Mouse (Mus musculus) E14TG2a.4 (cell line): ENCODE results near the gene Plk2.
"Not testable (repeated sequence)": the region's sequence is repeated elsewhere in the genome, so short reads cannot be mapped to it uniquely, and the experiment has no call there.

ENCODE experiments used
- H3K27me3 ChIP-seq: 2 replicates; pipeline ENCODE4 v1.6.1; 2014; ENCODE audit warnings: low read length, control low read depth; ENCODE audit not compliant: insufficient read depth
- H3K36me3 ChIP-seq: 2 replicates; pipeline ENCODE4 v1.6.1; 2014; ENCODE audit warnings: low read length, control low read depth; ENCODE audit not compliant: insufficient read depth
- H3K4me1 ChIP-seq: replicated peaks from 2 replicates; pipeline ENCODE4 v1.6.1; 2014; ENCODE audit warnings: low read depth, low read length, control low read depth
- H3K4me3 ChIP-seq: replicated peaks from 2 replicates; pipeline ENCODE4 v1.5.1; 2014; ENCODE audit warnings: mild to moderate bottlenecking, low read length
- H3K9me3 ChIP-seq: 2 replicates; pipeline ENCODE4 v1.6.1; 2014; ENCODE audit warnings: low read length, control low read depth
- CTCF ChIP-seq: conservative IDR thresholded peaks from 2 replicates; pipeline ENCODE4 v1.5.1; 2014; ENCODE audit warnings: low read length
- NANOG ChIP-seq: IDR thresholded peaks from 2 replicates; pipeline ENCODE4 v1.6.1; 2014; ENCODE audit warnings: borderline replicate concordance, low read length, mixed read lengths
- POU5F1 ChIP-seq: IDR thresholded peaks from 2 replicates; pipeline ENCODE4 v1.6.1; 2014; ENCODE audit warnings: low read length, borderline replicate concordance

The Plk2 gene

DNA sequence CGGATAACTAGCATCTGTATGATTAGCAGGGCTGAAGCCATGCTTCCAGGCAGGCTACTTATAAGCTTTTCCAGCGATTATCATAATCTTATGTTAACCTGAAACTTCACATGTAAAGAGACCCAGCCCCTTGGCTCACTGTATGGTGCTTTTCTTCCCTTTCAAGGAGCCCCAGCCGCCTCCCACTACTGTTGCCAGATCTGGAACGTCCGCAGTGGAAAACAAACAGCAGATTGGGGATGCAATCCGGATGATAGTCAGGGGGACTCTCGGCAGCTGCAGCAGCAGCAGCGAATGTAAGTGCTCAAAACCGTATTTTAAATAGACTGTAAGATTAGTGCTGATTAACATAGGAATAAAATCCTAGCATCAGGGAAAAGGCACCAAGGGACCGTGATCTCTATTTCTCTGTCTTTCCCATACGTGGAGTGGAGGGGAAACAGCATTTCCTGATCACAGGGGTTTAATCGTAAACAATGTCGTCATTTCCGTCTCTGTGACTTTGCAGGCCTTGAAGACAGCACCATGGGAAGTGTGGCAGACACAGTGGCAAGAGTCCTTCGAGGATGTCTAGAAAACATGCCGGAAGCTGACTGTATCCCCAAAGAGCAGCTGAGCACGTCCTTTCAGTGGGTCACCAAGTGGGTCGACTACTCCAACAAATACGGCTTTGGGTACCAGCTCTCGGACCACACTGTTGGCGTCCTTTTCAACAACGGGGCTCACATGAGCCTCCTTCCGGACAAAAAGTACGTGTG lies 3.8 kb downstream of the Plk2 start:
- H3K4me3 ChIP-seq = no peak overlapping the region
- peaks cover 39% of the 10 kb centered on the region for H3K36me3 ChIP-seq
- peaks cover 20% of the 10 kb centered on the region for H3K27me3 ChIP-seq
- H3K9me3 ChIP-seq = no peaks in the 10 kb centered on the region
- H3K4me1 ChIP-seq = peaks cover 9% of the 10 kb centered on the region
- no peak for TF ChIP-seq NANOG
- TF ChIP-seq CTCF = no peak
- no peak for TF ChIP-seq POU5F1

DNA sequence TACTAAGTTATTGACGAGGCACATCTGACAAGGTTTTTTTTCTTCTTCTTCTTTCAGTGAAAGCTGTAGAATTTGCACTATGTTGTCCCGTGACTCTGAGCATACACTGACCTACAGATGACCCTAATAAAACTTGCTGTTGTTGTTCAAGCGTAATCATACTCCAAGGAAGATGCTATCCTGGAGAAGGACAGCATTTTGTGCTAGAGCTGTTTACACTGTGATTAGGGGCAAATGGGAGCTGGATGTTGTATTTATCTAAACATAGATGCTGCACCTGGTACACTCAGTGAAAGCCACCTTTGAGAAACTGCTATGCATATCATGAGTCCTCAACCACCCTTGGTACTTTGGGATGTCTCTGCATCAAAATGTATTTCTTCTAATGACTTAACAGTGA lies 6.6 kb downstream of the Plk2 start:
- Histone ChIP-seq H3K4me3 (no peak overlapping the region), H3K4me1 (no peaks in the 10 kb centered on the region), H3K36me3 (peaks cover 39% of the 10 kb centered on the region), H3K9me3 (no peaks in the 10 kb centered on the region), H3K27me3 (peaks cover under 1% of the 10 kb centered on the region)
- TF ChIP-seq POU5F1 (no peak), NANOG (no peak), CTCF (no peak)

GRCm38 (mm10) chr13:110401877-110402276 lies 7.0 kb downstream of the Plk2 start:
- Histone ChIP-seq H3K36me3 (peaks cover 39% of the 10 kb centered on the region), H3K4me3 (no peak overlapping the region), H3K4me1 (no peaks in the 10 kb centered on the region), H3K9me3 (no peaks in the 10 kb centered on the region), H3K27me3 (no peaks in the 10 kb centered on the region)
- TF ChIP-seq CTCF = no peak
- no peak for TF ChIP-seq NANOG
- TF ChIP-seq POU5F1 = no peak

DNA sequence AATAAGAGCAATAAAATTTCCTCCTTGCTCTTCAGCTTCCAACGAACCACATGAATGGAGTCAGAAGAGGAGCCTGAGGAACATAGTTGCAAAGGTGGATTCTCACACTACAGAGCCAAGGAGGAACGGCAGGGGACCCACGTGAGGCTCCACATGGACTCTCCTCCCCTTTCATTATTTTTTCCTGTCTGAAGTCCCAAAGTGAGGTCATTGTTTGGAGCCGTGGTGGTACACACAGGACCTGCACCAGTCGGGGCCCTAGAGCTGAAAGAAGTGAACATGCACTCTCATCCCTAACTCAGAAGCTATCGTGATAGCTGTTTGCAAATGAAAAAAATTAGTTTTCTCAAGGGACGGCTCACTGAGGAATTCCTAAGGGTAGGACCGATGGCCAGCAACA lies 9.2 kb downstream of the Plk2 start:
- no peak for TF ChIP-seq NANOG
- TF ChIP-seq CTCF = no peak
- TF ChIP-seq POU5F1 = no peak
- Histone ChIP-seq H3K27me3 (no peaks in the 10 kb centered on the region), H3K4me3 (no peak overlapping the region), H3K4me1 (no peaks in the 10 kb centered on the region), H3K36me3 (peaks cover 22% of the 10 kb centered on the region), H3K9me3 (no peaks in the 10 kb centered on the region)

DNA sequence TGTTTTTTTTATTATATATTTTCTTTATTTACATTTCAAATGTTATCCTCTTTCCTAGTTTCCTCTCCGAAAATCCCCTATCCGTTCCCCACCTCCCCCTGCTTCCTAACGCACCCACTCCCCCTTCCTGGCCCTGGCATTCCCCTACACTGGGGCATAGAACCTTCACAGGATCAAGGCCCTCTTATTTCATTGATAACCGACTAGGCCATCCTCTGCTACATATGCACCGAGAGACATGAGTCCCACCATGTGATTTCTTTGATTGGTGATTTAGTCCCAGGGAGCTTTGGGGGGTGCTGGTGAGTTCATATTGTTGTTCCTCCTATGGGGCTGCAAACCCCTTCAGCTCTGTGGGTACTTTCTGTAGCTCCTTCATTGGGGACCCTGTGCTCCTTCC lies 9.8 kb downstream of the Plk2 start:
- H3K9me3 ChIP-seq, H3K4me3 ChIP-seq, H3K27me3 ChIP-seq, H3K4me1 ChIP-seq: not testable (repeated sequence)
- H3K36me3 ChIP-seq = peaks cover 15% of the 10 kb centered on the region

- H3K36me3 ChIP-seq = peaks cover under 1% of the 10 kb centered on the region; the same call in 1 of the 2 replicates
- H3K4me1 ChIP-seq = no peaks in the 10 kb centered on the region
- TF ChIP-seq NANOG = no peak
- TF ChIP-seq POU5F1 = no peak
- TF ChIP-seq CTCF = no peak
- H3K4me3 ChIP-seq = no peak overlapping the region
- no peaks in the 10 kb centered on the region for H3K9me3 ChIP-seq
- no peaks in the 10 kb centered on the region for H3K27me3 ChIP-seq
These were observed 11.3 kb downstream of the Plk2 start for GRCm38 (mm10) chr13:110406152-110406551.

GRCm38 (mm10) chr13:110412572-110413209 lies 17.8 kb downstream of the Plk2 start:
- Histone ChIP-seq H3K36me3 (no peaks in the 10 kb centered on the region), H3K27me3 (no peaks in the 10 kb centered on the region), H3K9me3 (no peaks in the 10 kb centered on the region), H3K4me1 (no peaks in the 10 kb centered on the region), H3K4me3 (no peak overlapping the region)
- TF ChIP-seq POU5F1 (no peak), CTCF (no peak), NANOG (no peak)

GRCm38 (mm10) chr13:110418656-110419055 lies 23.8 kb downstream of the Plk2 start:
- Histone ChIP-seq H3K36me3 (no peaks in the 10 kb centered on the region), H3K4me3 (no peak overlapping the region), H3K4me1 (no peaks in the 10 kb centered on the region), H3K9me3 (no peaks in the 10 kb centered on the region), H3K27me3 (no peaks in the 10 kb centered on the region)
- TF ChIP-seq POU5F1 (no peak), NANOG (no peak), CTCF (no peak)

- Histone ChIP-seq H3K9me3 (no peaks in the 10 kb centered on the region), H3K27me3 (no peaks in the 10 kb centered on the region), H3K4me3 (no peak overlapping the region), H3K36me3 (no peaks in the 10 kb centered on the region), H3K4me1 (no peaks in the 10 kb centered on the region)
- TF ChIP-seq NANOG (no peak), POU5F1 (no peak), CTCF (no peak)
These were observed 24.8 kb downstream of the Plk2 start for GRCm38 (mm10) chr13:110419640-110420039.
